Mouse (Mus musculus) cerebellum, postnatal 25 days (tissue): ENCODE data around the gene Med15.
"Not testable (repeated sequence)": the region's sequence is repeated elsewhere in the genome, so short reads cannot be mapped to it uniquely, and the experiment has no call there.

Experiments used
- DNase-seq, 2 experiments: peaks; one replicate each; pipeline ENCODE4 v3.0.0; 2021; ENCODE audit warnings: mixed read lengths in 2 of 2

The Med15 gene

GRCm38 (mm10) chr16:17732841-17733340 is at the start of gene Med15:
TSS of gene Med15 (minus strand) at chr16:17732891.
- no peak for DNase-seq

GRCm38 (mm10) chr16:17779692-17780091 is 47.0 kb upstream of the Med15 start:
- DNase-seq, result no peak

GRCm38 (mm10) chr16:17778223-17778622 is 45.5 kb upstream of the Med15 start:
- no peak for DNase-seq

GRCm38 (mm10) chr16:17776828-17777227 is 44.1 kb upstream of the Med15 start:
- DNase-seq, result peak; percentile 50 to 76

GRCm38 (mm10) chr16:17771117-17771865 is 38.6 kb upstream of the Med15 start:
- DNase-seq, result no peak

- DNase-seq, result peak; percentile 70 to 79
Observed at GRCm38 (mm10) chr16:17768834-17769233, 36.1 kb upstream of the Med15 start.

GRCm38 (mm10) chr16:17764108-17764511 is 31.4 kb upstream of the Med15 start:
- no peak for DNase-seq

GRCm38 (mm10) chr16:17761074-17761473 is 28.4 kb upstream of the Med15 start:
- no peak for DNase-seq

- peak; percentile 44 to 64 for DNase-seq
Observed at GRCm38 (mm10) chr16:17760657-17761056, 28.0 kb upstream of the Med15 start.

GRCm38 (mm10) chr16:17759813-17760321 is 27.2 kb upstream of the Med15 start:
- peak; percentile 75 to 77 for DNase-seq

- peak; percentile 94 to 97 for DNase-seq
Observed at GRCm38 (mm10) chr16:17759344-17759773, 26.7 kb upstream of the Med15 start, which contains the start of gene Klhl22. TSS of gene Klhl22 (plus strand) at chr16:17759618.

GRCm38 (mm10) chr16:17758902-17759301 is 26.2 kb upstream of the Med15 start:
- no peak for DNase-seq

GRCm38 (mm10) chr16:17757756-17758155 is 25.1 kb upstream of the Med15 start:
- no peak for DNase-seq

GRCm38 (mm10) chr16:17753686-17754085 is 21.0 kb upstream of the Med15 start:
- no peak for DNase-seq

GRCm38 (mm10) chr16:17753001-17753400 is 20.3 kb upstream of the Med15 start:
- DNase-seq, result no peak

- DNase-seq, result no peak
Observed at GRCm38 (mm10) chr16:17745067-17745466, 12.4 kb upstream of the Med15 start.

GRCm38 (mm10) chr16:17744536-17744935 is 11.8 kb upstream of the Med15 start:
- DNase-seq, result peak; percentile 36 to 67

- peak in 1 of 2 experiments; percentile 30 for DNase-seq
Observed at GRCm38 (mm10) chr16:17743279-17743678, 10.6 kb upstream of the Med15 start.

- no peak for DNase-seq
Observed at GRCm38 (mm10) chr16:17742810-17743209, 10.1 kb upstream of the Med15 start.

GRCm38 (mm10) chr16:17740080-17740479 is 7.4 kb upstream of the Med15 start:
- no peak for DNase-seq

GRCm38 (mm10) chr16:17736156-17736555 is 3.5 kb upstream of the Med15 start:
- DNase-seq, result no peak

GRCm38 (mm10) chr16:17734872-17735271 is 2.2 kb upstream of the Med15 start:
- DNase-seq, result not testable (repeated sequence)

- DNase-seq, result no peak
Observed at GRCm38 (mm10) chr16:17733646-17734045, 955 bp upstream of the Med15 start.

GRCm38 (mm10) chr16:17732431-17732830 is 260 bp downstream of the Med15 start:
- DNase-seq, result no peak
